Mouse (Mus musculus) embryonic stem cell, embryonic (primary cell): ENCODE results near the gene Alyref.

Experiments used
- CTCF ChIA-PET, 4 experiments: fragments of 300-600 bp in 2 of 4; fragments of 350-600 bp in 2 of 4; sonication (Branson Sonifier 250); formaldehyde crosslinking; loops; one replicate each; lab custom pipeline; 2022; ENCODE audit warnings: inconsistent platforms in 2 of 4; lab: Charles Lee
- POLR2A ChIA-PET, 4 experiments: fragments of 300-600 bp in 2 of 4; fragments of 350-600 bp in 2 of 4; sonication (Branson Sonifier 250); formaldehyde crosslinking; loops; one replicate each; lab custom pipeline; 2022; ENCODE audit warnings: antibody characterized with exemption in 4 of 4, inconsistent platforms in 1 of 4; lab: Charles Lee

Gene Alyref

DNA sequence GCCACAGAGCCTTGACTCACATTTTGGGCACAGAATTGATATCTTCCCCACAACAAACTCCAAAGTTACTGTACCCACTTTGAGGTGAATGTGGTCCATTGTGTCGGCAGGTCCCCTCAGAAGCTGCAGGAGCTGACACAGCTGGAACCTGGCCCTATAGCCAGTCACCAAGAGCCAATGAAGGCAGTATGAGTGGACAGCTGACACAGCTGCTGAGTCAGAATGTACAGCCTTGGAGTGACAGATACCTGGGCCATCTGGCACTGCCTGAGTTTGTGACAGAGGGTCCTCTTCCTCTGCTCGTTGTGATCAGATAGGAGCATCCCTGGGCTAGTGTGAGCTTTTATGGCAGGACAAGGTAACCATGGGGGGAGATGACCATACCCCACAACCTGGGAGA, 42.9 kb downstream of the Alyref start:
- ChIA-PET CTCF (interaction anchor here in 2 of 4 experiments (0.9 to 1.8 kb wide), 3 partner anchors 14 to 221 kb away, joined by 3 to 4 read pairs (median 3); no protein-coding TSS in a partner anchor), POLR2A (interaction anchor here in 3 of 4 experiments (1.2 to 20.6 kb wide), 9 partner anchors 8 to 98 kb away, joined by 3 to 358 read pairs (median 5); partner anchors contain the start of genes P4hb (in 2 of the 3), Arhgdia (in 1 of the 3), Ccdc137 (in 1 of the 3) and Oxld1 (in 1 of the 3))

DNA sequence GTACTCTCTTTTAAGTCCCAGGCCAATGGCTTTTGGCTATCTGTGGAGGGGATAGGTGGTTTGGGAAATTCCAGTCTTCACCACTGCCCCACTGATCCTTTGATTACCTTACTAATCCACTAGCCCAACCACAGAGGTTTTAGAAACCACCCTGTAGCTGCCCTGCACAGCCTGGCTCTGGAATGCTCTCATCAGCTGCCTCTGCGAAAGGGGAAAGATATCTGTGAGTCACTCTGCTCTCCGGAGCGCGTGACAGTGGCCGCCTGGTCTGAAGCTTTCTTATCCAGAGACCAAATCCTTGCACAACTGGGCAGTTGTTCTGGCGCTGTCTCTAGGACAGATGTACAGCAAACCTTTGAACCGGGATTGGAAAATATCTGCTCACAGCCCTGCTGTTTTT, 43.3 kb downstream of the Alyref start:
- CTCF ChIA-PET: interaction anchor here in 3 of 4 experiments (0.5 to 1.8 kb wide), 4 partner anchors 12 to 117 kb away, joined by 3 to 17 read pairs (median 4); partner anchors contain the start of gene Nploc4 (in 1 of the 3)
- POLR2A ChIA-PET: interaction anchor here in 3 of 4 experiments (0.5 to 20.6 kb wide), 9 partner anchors 9 to 329 kb away, joined by 3 to 358 read pairs (median 5); partner anchors contain the start of genes P4hb (in 2 of the 3), Arhgdia (in 1 of the 3), Ccdc137 (in 1 of the 3) and Oxld1 (in 1 of the 3)

DNA sequence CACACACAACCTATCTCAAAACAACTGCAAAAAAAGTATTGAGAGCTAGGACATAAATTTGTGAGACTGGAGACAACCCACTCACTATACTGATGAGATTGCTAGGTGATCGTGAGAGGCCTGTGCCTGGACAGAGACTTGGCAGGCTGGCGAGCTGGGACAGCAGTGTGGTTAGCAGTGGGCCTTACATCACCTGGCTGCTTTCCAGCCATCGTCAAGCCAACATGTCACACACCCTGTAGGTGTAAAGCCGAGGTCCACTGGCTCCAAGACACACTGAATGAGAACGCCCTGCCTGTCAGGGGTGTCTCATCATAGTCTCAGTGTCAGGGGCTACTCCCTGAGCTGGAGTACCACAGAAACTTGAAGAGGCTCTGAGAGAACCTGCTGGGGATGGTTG, 45.4 kb downstream of the Alyref start:
- CTCF ChIA-PET: no interaction called here
- POLR2A ChIA-PET: interaction anchor here in 3 of 4 experiments (0.6 to 20.6 kb wide), 8 partner anchors 9 to 61 kb away, joined by 3 to 358 read pairs (median 3); partner anchors contain the start of genes P4hb (in 2 of the 3), Arhgdia (in 1 of the 3) and Slc25a10 (in 1 of the 3)

DNA sequence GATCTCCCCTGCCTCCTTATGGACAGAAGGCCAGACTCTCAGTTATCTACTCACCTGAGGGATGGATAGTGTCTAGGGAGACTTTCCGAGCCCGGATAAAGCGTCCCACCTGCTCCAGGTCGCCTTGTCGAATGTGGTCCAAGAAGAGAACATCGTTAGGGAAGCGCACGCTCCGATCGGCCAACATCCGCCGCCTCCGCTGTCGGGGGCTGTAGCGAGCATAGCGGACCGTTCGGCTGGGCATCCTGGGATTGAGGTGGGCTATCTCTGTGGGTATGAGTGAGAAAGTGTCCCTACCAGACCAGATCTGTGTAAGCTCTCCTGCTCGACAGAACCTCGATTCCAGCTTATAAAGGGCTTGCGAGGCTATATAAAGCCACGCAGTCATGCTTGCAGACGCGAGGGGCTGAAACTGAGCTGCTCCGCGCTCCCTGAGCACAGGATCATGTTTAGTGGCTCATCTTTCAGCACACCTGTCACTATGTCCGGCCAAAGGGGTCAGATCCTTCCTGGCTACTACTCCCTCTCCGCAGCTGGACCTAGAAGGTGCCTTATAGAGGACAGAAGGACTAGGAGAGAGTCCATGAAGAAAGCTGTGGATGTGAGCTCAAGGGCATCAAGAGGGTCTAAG, 47.2 kb downstream of the Alyref start, which contains the start of gene Ppp1r27:
Gene Ppp1r27 (minus strand): TSS at position 323 of the 631 bp plus-strand sequence.
- ChIA-PET POLR2A (interaction anchor here (0.5 to 20.6 kb wide), 29 partner anchors 8 to 129 kb away, joined by 3 to 358 read pairs (median 3); partner anchors contain the start of genes P4hb (in 3 of the 4), Ccdc137 (in 2 of the 4), Oxld1 (in 2 of the 4) and Alyref (in 1 of the 4)), CTCF (interaction anchor here in 3 of 4 experiments (0.5 to 1.4 kb wide), 6 partner anchors 9 to 225 kb away, joined by 3 to 5 read pairs (median 4); no protein-coding TSS in a partner anchor)

DNA sequence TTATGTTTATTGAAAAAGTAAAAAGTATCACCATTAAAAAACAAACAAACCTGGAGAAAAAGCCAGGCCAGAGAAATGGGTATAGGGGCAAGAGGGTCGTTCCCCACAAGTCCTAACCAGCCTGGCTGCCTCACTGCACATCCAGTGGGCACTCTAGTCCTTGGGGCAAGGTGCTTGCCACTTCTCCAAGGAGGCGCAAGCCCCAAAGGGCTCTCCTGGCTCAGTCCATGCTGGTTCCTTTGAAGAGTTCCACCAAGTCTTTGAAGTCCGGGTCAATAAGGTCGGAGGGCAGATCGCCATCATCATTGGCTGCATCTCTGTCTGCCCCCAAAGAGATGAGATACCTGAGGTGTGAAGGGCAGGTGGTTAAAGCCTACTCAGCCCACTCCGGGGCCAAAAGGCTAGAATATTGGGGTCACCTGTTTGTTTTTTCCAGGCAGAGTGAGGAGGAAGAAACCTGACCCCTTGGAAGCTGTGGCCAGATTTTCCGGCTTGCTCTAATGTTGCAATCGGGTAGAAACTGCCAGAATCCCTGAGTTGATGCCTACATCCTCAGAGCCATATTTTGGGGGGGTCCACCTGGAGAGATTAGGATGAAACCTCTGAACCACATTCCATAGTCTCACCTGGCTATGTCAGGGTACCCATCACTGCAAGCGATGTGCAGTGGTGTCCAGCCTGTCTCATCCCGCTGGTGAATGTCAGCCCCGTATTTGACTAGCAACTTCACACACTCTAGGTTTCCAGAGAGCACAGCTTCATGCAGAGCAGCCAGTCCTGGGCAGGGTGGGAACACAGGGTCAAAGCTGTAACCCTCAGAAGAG, 48.0 kb downstream of the Alyref start:
- CTCF ChIA-PET: interaction anchor here in 2 of 4 experiments (0.6 to 1.0 kb wide), 3 partner anchors 8 to 38 kb away, joined by 3 to 5 read pairs (median 4); no protein-coding TSS in a partner anchor
- POLR2A ChIA-PET: interaction anchor here (0.5 to 20.6 kb wide), 26 partner anchors 8 to 626 kb away, joined by 3 to 358 read pairs (median 4); partner anchors contain the start of genes P4hb (in 3 of the 4), Alyref (in 1 of the 4), Anapc11 (in 1 of the 4) and Arl16 (in 1 of the 4)

DNA sequence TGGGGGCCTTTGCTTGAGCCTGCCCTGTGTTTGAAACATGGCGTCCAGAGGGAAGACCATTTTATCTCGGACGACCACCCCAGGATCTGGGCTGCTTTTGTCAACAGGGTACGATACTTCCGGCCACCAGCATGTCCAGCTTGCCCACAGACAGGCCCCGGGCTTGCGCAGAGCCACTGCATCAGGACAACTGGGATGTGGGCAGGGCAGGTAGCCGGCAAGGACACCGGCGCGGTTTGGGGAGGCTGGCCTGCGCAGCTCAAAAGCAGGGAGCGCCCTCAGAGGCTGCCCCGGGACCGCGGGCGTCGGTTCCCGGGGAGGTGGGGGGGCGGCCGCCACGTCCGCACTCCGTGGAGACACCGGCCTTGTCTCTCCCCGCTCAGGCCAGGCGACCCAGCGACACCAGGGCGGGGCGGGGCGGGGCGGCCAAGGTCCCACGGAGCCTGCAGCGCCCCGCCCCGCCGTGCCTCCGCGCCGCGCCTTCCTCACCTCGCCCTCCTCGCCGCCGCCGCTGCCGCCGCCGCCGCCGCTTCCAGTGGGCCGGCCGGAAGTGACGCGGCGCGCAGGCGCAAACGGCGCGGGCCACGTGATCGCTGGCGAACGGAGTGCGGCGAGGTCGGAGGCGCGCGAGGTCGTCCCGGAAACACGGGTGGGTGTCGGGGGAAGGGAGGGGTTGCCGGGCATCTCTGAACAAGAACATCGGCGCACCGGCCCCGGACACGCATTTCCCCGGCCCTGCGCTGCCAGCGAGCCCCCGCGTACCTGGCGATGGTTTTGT, 48.8 kb downstream of the Alyref start, which contains the start of gene Mcrip1:
Gene Mcrip1 (minus strand): TSS at position 560 of the 778 bp plus-strand sequence.
- ChIA-PET CTCF (no interaction called here), POLR2A (interaction anchor here (0.5 to 20.6 kb wide), 18 partner anchors 9 to 295 kb away, joined by 3 to 358 read pairs (median 4); partner anchors contain the start of genes Gcgr (in 2 of the 4), P4hb (in 2 of the 4) and Pycr1 (in 1 of the 4))

DNA sequence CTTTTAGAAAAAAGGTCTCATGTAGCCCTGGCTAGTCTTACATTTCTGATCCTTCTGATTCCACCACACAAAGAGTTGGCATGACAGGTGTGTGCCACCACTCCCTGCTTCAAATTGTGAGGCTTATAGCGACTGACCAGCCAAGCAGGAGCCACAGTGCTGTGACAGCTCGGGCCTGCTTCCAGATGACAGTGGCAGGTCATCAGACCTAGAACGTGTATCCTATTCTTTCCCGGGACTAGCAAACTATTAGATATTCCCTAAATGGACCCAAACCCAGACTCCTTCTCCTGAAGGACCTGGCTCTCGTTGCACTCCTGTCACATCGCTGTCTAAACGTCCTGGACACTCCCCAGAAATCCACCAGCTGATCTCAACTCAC, 49.4 kb downstream of the Alyref start:
- CTCF ChIA-PET: interaction anchor here in 1 of 4 experiments (0.7 kb wide), 1 partner anchor 673 kb away, joined by 3 read pairs; no protein-coding TSS in a partner anchor
- POLR2A ChIA-PET: interaction anchor here in 3 of 4 experiments (0.7 to 9.1 kb wide), 14 partner anchors 8 to 135 kb away, joined by 3 to 78 read pairs (median 4); partner anchors contain the start of genes Gcgr (in 2 of the 3), P4hb (in 2 of the 3) and Pycr1 (in 1 of the 3)

DNA sequence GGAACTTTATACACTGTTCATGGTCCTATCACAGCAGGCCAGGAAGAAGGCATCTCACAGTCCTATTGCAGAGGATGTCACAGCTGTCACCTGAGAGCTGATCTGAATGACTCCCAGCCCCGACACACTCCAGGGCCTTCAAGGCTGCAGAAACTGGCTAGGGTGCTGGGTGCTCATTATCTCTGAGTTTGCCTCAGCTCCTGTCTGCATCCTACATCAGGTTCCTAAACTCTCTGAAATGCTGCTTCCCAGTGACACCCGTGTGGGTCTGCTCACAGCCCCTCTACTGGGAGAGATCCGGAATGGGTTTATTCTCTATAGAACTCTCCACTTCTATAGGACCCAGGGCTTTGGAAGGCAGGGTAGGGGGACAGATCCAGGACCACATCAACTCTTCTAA, 50.0 kb downstream of the Alyref start:
- ChIA-PET POLR2A (interaction anchor here in 3 of 4 experiments (1.0 to 9.1 kb wide), 9 partner anchors 14 to 126 kb away, joined by 3 to 78 read pairs (median 4); partner anchors contain the start of genes P4hb (in 3 of the 3), Gcgr (in 2 of the 3) and Pycr1 (in 1 of the 3)), CTCF (interaction anchor here in 1 of 4 experiments (0.7 kb wide), 1 partner anchor 674 kb away, joined by 3 read pairs; no protein-coding TSS in a partner anchor)

DNA sequence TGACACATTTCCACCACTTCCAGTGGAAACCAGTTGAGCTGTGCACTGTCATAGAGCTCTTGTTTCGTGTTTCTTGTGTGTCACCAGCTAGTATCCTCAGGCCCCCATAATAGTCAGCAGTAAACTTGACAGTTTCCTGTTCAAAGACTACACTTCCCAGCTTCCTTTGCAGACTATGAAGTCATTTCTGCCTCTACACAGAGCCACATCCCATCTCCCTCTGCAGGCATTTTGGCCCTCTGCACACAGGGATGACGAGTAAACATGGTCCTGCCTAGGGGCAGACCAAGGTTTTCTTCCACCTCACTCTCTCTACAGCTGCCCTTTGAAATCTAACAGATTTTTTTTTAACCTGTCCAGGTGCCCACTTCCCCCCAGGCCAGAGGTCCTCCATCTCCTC, 50.7 kb downstream of the Alyref start:
- ChIA-PET POLR2A (interaction anchor here in 3 of 4 experiments (0.6 to 4.0 kb wide), 14 partner anchors 9 to 816 kb away, joined by 3 to 12 read pairs (median 3); partner anchors contain the start of genes P4hb (in 3 of the 3), Gcgr (in 1 of the 3) and Pycr1 (in 1 of the 3)), CTCF (interaction anchor here in 1 of 4 experiments (1.0 kb wide), 1 partner anchor 30 kb away, joined by 3 read pairs; no protein-coding TSS in a partner anchor)

DNA sequence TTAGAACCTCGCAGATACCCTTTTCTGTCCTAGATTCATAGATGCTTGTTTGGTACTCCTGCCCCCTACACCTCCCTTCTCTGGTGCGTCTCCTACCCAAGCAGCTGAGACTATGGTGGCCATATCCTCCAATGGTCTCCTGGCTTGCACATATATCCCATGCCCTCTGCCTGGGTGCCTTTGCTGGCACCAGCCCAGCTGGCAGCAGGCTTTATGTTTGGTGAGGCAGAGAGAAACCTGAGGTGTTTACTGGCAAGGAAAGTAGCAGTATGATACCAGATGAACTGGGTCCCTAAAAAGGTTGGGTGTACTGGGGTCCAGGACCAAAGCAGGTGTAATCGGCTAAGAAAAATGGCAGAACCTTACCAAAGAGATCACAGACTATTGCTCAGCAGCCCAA, 52.2 kb downstream of the Alyref start:
- POLR2A ChIA-PET: interaction anchor here in 3 of 4 experiments (0.9 to 3.1 kb wide), 5 partner anchors 9 to 175 kb away, joined by 3 to 9 read pairs (median 3); partner anchors contain the start of gene P4hb (in 1 of the 3)
- CTCF ChIA-PET: interaction anchor here in 2 of 4 experiments (0.6 to 0.7 kb wide), 2 partner anchors 13 to 33 kb away, joined by 3 read pairs; no protein-coding TSS in a partner anchor

DNA sequence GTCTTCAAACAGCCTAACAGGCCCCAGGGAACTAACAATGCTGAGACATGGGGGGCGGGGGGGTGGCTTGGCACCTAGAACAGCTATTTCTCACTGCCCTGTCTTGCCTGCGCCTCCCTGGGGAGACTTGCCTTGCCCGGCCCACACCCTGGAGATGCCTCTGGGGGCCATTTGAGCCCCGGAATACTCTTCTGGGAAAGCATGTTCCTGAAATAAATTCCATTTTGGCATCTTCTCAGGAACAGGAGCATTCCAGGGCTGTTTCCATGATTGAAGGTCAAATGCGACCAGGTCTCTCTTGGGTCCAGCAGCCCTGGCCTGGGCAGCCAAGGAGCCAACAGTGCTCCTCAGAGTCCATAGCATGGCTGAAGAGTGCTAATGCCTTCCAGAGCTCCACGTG, 55.8 kb downstream of the Alyref start:
- ChIA-PET CTCF (interaction anchor here (0.5 to 2.4 kb wide), 17 partner anchors 8 to 300 kb away, joined by 3 to 9 read pairs (median 4); partner anchors contain the start of genes Gcgr (in 2 of the 4), Ppp1r27 (in 2 of the 4), P4hb (in 1 of the 4) and Slc25a10 (in 1 of the 4)), POLR2A (interaction anchor here in 3 of 4 experiments (0.7 to 3.9 kb wide), 14 partner anchors 8 to 75 kb away, joined by 3 to 16 read pairs (median 4); partner anchors contain the start of genes Gcgr (in 2 of the 3), P4hb (in 2 of the 3), Ppp1r27 (in 2 of the 3) and Arl16 (in 1 of the 3))
